In genomic region chr15:63479270-63479805, GRCm38 (mm10) we compare ENCODE assay signal across 20 mouse cellular contexts.
DNase-seq lines count a peak whose midpoint lies in the region; ATAC-seq and TF ChIP-seq lines count a peak whose summit lies in the region.
"Had no signal": no experiment of that assay in that cellular context is flagged by ENCODE, and none has a peak within 500 bp of the region (broad histone marks: within the 10 kb centered on the region; RNA-seq: fewer than 3 reads in every experiment).

No protein-coding gene starts in this region.

- no peak overlapping the region for H3K27ac ChIP-seq in kidney, adult 2 months (ENCODE audit: insufficient read depth, low read depth, low read length)
- no peak overlapping the region for H3K27ac ChIP-seq in midbrain, postnatal 0 days (ENCODE audit: low read depth, low read length)
- no peak overlapping the region for H3K27ac ChIP-seq in midbrain, embryonic 11.5 days (ENCODE audit: low read depth, low read length)
- no peak overlapping the region; the same call in 1 of the 2 replicates for H3K27ac ChIP-seq in forebrain, embryonic 16.5 days (ENCODE audit: low read length)
- H3K27ac ChIP-seq: embryonic facial prominence, embryonic 15.5 days; hindbrain, embryonic 14.5 days; midbrain, embryonic 13.5 days; neural tube, embryonic 13.5 days had no signal

- WGBS in kidney, adult 2 months, result 47% methylated on average over 1 of the region's 1 CpGs
- WGBS in midbrain, postnatal 0 days, result 35% methylated on average over 1 of the region's 1 CpGs
- 62% methylated on average over 1 of the region's 1 CpGs for WGBS in midbrain, embryonic 11.5 days
- 48% methylated on average over 1 of the region's 1 CpGs for WGBS in forebrain, embryonic 16.5 days

- no peaks in the 10 kb centered on the region for H3K4me1 ChIP-seq in kidney, adult 2 months (ENCODE audit: control insufficient read depth, insufficient read depth, low read length)
- H3K4me1 ChIP-seq in midbrain, postnatal 0 days (ENCODE audit: insufficient read depth, low read length), result no peaks in the 10 kb centered on the region
- H3K4me1 ChIP-seq in midbrain, embryonic 11.5 days (ENCODE audit: control insufficient read depth, insufficient read depth, low read length), result no peaks in the 10 kb centered on the region
- H3K4me1 ChIP-seq in forebrain, embryonic 16.5 days (replicated peaks; ENCODE audit: control insufficient read depth, insufficient read depth, low read length), result no peaks in the 10 kb centered on the region
- H3K4me1 ChIP-seq: midbrain, embryonic 13.5 days; neural tube, embryonic 13.5 days had no signal

- ATAC-seq in midbrain, postnatal 0 days (ENCODE audit: low FRiP score), result no peak
- ATAC-seq in midbrain, embryonic 11.5 days (ENCODE audit: low FRiP score), result no peak
- ATAC-seq in forebrain, embryonic 16.5 days, result peak; percentile 79
- ATAC-seq: lung, postnatal 0 days; midbrain, embryonic 13.5 days had no signal

- no peaks in the 10 kb centered on the region for H3K36me3 ChIP-seq in kidney, adult 2 months (ENCODE audit: control insufficient read depth, insufficient read depth, low read length)
- H3K36me3 ChIP-seq in midbrain, postnatal 0 days (ENCODE audit: insufficient read depth, low read length), result no peaks in the 10 kb centered on the region
- no peaks in the 10 kb centered on the region for H3K36me3 ChIP-seq in midbrain, embryonic 11.5 days (ENCODE audit: control insufficient read depth, insufficient read depth, low read length)
- no peaks in the 10 kb centered on the region for H3K36me3 ChIP-seq in forebrain, embryonic 16.5 days (ENCODE audit: control insufficient read depth, insufficient read depth)
- H3K36me3 ChIP-seq: embryonic facial prominence, embryonic 15.5 days; midbrain, embryonic 13.5 days; neural tube, embryonic 13.5 days had no signal

- H3K27me3 ChIP-seq in kidney, adult 2 months (replicated peaks; ENCODE audit: control insufficient read depth, insufficient read depth, low read length), result no peaks in the 10 kb centered on the region
- no peaks in the 10 kb centered on the region for H3K27me3 ChIP-seq in midbrain, postnatal 0 days (ENCODE audit: insufficient read depth, low read length)
- H3K27me3 ChIP-seq in midbrain, embryonic 11.5 days (ENCODE audit: control insufficient read depth, insufficient read depth, low read length), result no peaks in the 10 kb centered on the region
- H3K27me3 ChIP-seq in forebrain, embryonic 16.5 days (replicated peaks; ENCODE audit: control insufficient read depth, insufficient read depth, low read length), result no peaks in the 10 kb centered on the region
- H3K27me3 ChIP-seq: embryonic facial prominence, embryonic 15.5 days; midbrain, embryonic 13.5 days; neural tube, embryonic 13.5 days had no signal

- no peak for TF ChIP-seq POLR2A in kidney, adult 2 months (IDR thresholded peaks at IDR 0.05; ENCODE audit: low read depth, low read length)

- H3K4me2 ChIP-seq in midbrain, postnatal 0 days (ENCODE audit: low read depth, low read length, poor library complexity, severe bottlenecking), result no peak overlapping the region
- H3K4me2 ChIP-seq in midbrain, embryonic 11.5 days, result no peak overlapping the region
- H3K4me2 ChIP-seq in forebrain, embryonic 16.5 days (ENCODE audit: low read length), result no peak overlapping the region
- H3K4me2 ChIP-seq: embryonic facial prominence, embryonic 15.5 days; hindbrain, embryonic 14.5 days; midbrain, embryonic 13.5 days; neural tube, embryonic 13.5 days had no signal

- peak; percentile 2 for DNase-seq in kidney, adult 2 months
- DNase-seq in kidney, adult 9 months, result no peak
- peak; percentile 13 for DNase-seq in midbrain, postnatal 0 days (ENCODE audit: low spot score)
- no peak for DNase-seq in midbrain, embryonic 11.5 days (ENCODE audit: low spot score, missing footprints)
- DNase-seq in layer of hippocampus, postnatal 36 days, result peak; percentile 3 to 4
- DNase-seq in urinary bladder, postnatal 10 days (ENCODE audit: low spot score), result no peak
- DNase-seq: adrenal gland, postnatal 10 days; cerebellum, adult 11 months; gastrocnemius, postnatal 10 days; heart, adult 18-20 months; heart, postnatal 36 days; kidney, postnatal 36 days; left cerebral cortex, postnatal 4 days; liver had no signal

- H3K9ac ChIP-seq in midbrain, postnatal 0 days (replicated peaks; ENCODE audit: low read length, poor library complexity, severe bottlenecking), result no peak overlapping the region
- H3K9ac ChIP-seq in midbrain, embryonic 11.5 days (ENCODE audit: low read length), result no peak overlapping the region
- H3K9ac ChIP-seq in forebrain, embryonic 16.5 days (replicated peaks; ENCODE audit: low read depth, low read length), result no peak overlapping the region
- H3K9ac ChIP-seq: embryonic facial prominence, embryonic 15.5 days; hindbrain, embryonic 14.5 days; midbrain, embryonic 13.5 days; neural tube, embryonic 13.5 days had no signal

- TF ChIP-seq CTCF in kidney, adult 2 months (conservative IDR thresholded peaks at IDR 0.05; ENCODE audit: insufficient read depth, insufficient read length, low read depth, low read length), result no peak
- TF ChIP-seq CTCF in midbrain, postnatal 0 days (IDR thresholded peaks at IDR 0.05), result no peak

- H3K9me3 ChIP-seq in midbrain, postnatal 0 days (ENCODE audit: low read length), result no peaks in the 10 kb centered on the region
- no peaks in the 10 kb centered on the region for H3K9me3 ChIP-seq in midbrain, embryonic 11.5 days (ENCODE audit: control insufficient read depth, low read length)
- no peaks in the 10 kb centered on the region for H3K9me3 ChIP-seq in forebrain, embryonic 16.5 days (ENCODE audit: control insufficient read depth, low read length)
- H3K9me3 ChIP-seq: embryonic facial prominence, embryonic 15.5 days; midbrain, embryonic 13.5 days; neural tube, embryonic 13.5 days had no signal

- no peak overlapping the region for H3K4me3 ChIP-seq in kidney, adult 2 months (ENCODE audit: insufficient read depth, low read depth, low read length)
- no peak overlapping the region for H3K4me3 ChIP-seq in midbrain, postnatal 0 days (ENCODE audit: low read depth, low read length)
- H3K4me3 ChIP-seq in midbrain, embryonic 11.5 days (ENCODE audit: low read depth, low read length), result no peak overlapping the region
- no peak overlapping the region for H3K4me3 ChIP-seq in forebrain, embryonic 16.5 days (replicated peaks; ENCODE audit: low read length)
- H3K4me3 ChIP-seq: embryonic facial prominence, embryonic 15.5 days; midbrain, embryonic 13.5 days; neural tube, embryonic 13.5 days had no signal

Comparison
In these comparisons a context has a peak if more than half of its experiments do, and no peak if none do; other contexts are left out.
1. DNase-seq: peak in kidney, adult 2 months (single experiment), midbrain, postnatal 0 days (single experiment) and layer of hippocampus, postnatal 36 days (2 of 2); none in kidney, adult 9 months (single experiment), midbrain, embryonic 11.5 days (single experiment) and urinary bladder, postnatal 10 days (single experiment).